Mouse (Mus musculus) thymus, adult 2 months (tissue): ENCODE measurements around the gene Gm5129.

Experiments used
- CTCF ChIP-seq: fragments of 200-500 bp; IDR thresholded peaks from 2 replicates; pipeline ENCODE4 v1.5.1; 2012; ENCODE audit warnings: mild to moderate bottlenecking, control low read depth, low read length, moderate library complexity, borderline replicate concordance; ENCODE audit not compliant: control insufficient read depth, poor library complexity, insufficient read depth; ENCODE audit errors: extremely low read depth
- POLR2A ChIP-seq: fragments of 200-500 bp; IDR thresholded peaks from 2 replicates; pipeline ENCODE4 v1.6.1; 2012; ENCODE audit warnings: mild to moderate bottlenecking, low read length, control low read depth, moderate library complexity; ENCODE audit not compliant: control insufficient read depth, poor library complexity, insufficient read depth; ENCODE audit errors: extremely low read depth

GRCm38 (mm10) chr5:29772038-29772437 lies 36.3 kb upstream of the Gm5129 start:
- no peak for TF ChIP-seq CTCF
- TF ChIP-seq POLR2A = no peak
